Mouse (Mus musculus) forebrain, embryonic 12.5 days (tissue): ENCODE data around the gene Zfp385c. TPM values are rescaled to one million over a fixed set of nuclear protein-coding genes. Genes with fewer than 3 reads are reported as not detected.

Experiments
- ATAC-seq: fragments of 200-750 bp; cut with Nextera tagmentation; 2 replicates; pipeline ENCODE4 v1.8.0; 2017; ENCODE audit warnings: moderate TSS enrichment; ENCODE audit not compliant: low FRiP score
- H3K27ac ChIP-seq: fragments of 300-500 bp; sonication (generic); 2 replicates; pipeline ENCODE4 v1.5.1; 2016; ENCODE audit warnings: mild to moderate bottlenecking
- H3K27me3 ChIP-seq: fragments of 300-500 bp; sonication (generic); 2 replicates; pipeline ENCODE4 v1.6.1; 2016; ENCODE audit warnings: mild to moderate bottlenecking
- H3K36me3 ChIP-seq: fragments of 300-500 bp; sonication (generic); replicated peaks from 2 replicates; pipeline ENCODE4 v1.6.1; 2016; ENCODE audit warnings: mild to moderate bottlenecking
- H3K4me1 ChIP-seq: fragments of 300-500 bp; sonication (generic); 2 replicates; pipeline ENCODE4 v1.6.1; 2016
- H3K4me2 ChIP-seq: fragments of 300-500 bp; sonication (generic); 2 replicates; pipeline ENCODE4 v1.6.1; 2016; ENCODE audit warnings: mild to moderate bottlenecking, moderate library complexity
- H3K4me3 ChIP-seq: fragments of 300-500 bp; sonication (generic); replicated peaks from 2 replicates; pipeline ENCODE4 v1.5.1; 2016; ENCODE audit warnings: mild to moderate bottlenecking
- H3K9ac ChIP-seq: fragments of 300-500 bp; sonication (generic); 2 replicates; pipeline ENCODE4 v1.6.1; 2016; ENCODE audit warnings: mild to moderate bottlenecking
- H3K9me3 ChIP-seq: fragments of 300-500 bp; sonication (generic); 2 replicates; pipeline ENCODE4 v1.6.1; 2016
- WGBS: fragments of 180-500 bp; shearing (Covaris S2); methylation state at CpG from one replicate; pipeline ENCODE4 v1.1.7; 2016; 5-methylcytosine and 5-hydroxymethylcytosine counted together
- polyA plus RNA-seq: library from polyadenylated mRNA; unstranded; fragments of >200 nt; fragmentation: Nextera tagmentation; extraction: Ambion mirVana; gene quantifications from 2 replicates; pipeline ENCODE4 v1.2.1, GENCODE M21; 2016

The Zfp385c gene
- polyA plus RNA-seq, 1 experiment from 2014 or later, result 0.61 TPM

DNA sequence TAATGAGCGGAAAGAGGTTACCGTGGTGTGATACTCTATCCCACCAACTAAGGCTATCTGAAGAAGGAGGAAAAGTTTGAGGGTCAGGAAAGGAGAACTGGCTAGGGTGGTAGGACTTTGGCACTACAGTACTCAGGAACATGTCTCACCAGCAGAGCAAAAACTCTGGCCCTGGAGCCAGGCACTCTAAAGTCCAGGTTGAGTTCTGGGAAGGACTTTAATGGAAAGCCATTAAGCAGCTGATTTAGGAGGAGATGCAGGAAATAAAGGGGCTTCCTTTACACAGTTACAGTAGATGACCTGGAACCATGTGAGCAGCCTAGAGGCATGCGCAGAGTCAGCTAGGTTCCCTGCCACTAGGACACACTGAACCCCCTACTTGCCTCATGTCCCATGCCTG lies 34.9 kb upstream of the Zfp385c start:
- no peak for ATAC-seq
- Histone ChIP-seq H3K36me3 (peaks cover 15% of the 10 kb centered on the region; the same call in 1 of the 2 replicates), H3K4me2 (no peak overlapping the region), H3K27ac (no peak overlapping the region), H3K9ac (no peak overlapping the region), H3K4me1 (peaks cover 6% of the 10 kb centered on the region; the same call in 1 of the 2 replicates), H3K27me3 (no peaks in the 10 kb centered on the region), H3K9me3 (no peaks in the 10 kb centered on the region), H3K4me3 (no peak overlapping the region)
- WGBS, result 93% methylated on average over 3 of the region's 3 CpGs

DNA sequence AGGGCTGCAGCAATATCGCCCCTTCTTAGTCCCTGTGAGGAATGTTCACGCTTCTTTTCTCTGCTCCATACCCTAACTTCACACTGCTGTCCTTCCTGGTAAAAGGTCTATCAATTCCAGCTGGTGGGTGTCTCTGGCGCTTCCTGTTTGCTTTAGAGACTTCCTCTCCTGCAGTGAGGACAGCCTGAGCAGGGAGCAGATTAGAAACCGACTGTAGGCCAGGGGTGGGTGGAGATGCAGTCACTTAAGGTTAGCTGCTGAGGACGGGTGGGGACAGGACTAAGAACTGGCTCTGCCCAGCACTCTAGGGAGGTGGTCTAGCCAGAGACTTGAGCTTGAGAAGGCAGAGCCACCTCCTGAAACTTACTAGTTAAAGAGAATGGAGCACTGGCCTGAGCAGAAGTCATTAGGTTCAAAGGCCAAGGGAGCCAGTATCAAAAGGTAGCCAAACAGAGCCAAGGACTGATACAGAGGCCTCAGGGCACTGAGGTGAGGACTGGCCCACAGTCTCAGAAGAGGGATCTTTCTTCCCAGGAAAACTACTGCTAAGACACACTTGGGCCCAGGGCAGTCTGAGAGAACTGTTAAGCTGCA lies 32.8 kb upstream of the Zfp385c start:
- Histone ChIP-seq H3K27ac (no peak overlapping the region), H3K4me1 (peaks cover 22% of the 10 kb centered on the region), H3K4me2 (no peak overlapping the region), H3K9me3 (no peaks in the 10 kb centered on the region), H3K27me3 (no peaks in the 10 kb centered on the region), H3K36me3 (peaks cover 12% of the 10 kb centered on the region; the same call in 1 of the 2 replicates), H3K4me3 (no peak overlapping the region), H3K9ac (no peak overlapping the region)
- 62% methylated on average over 5 of the region's 5 CpGs for WGBS
- no peak for ATAC-seq

DNA sequence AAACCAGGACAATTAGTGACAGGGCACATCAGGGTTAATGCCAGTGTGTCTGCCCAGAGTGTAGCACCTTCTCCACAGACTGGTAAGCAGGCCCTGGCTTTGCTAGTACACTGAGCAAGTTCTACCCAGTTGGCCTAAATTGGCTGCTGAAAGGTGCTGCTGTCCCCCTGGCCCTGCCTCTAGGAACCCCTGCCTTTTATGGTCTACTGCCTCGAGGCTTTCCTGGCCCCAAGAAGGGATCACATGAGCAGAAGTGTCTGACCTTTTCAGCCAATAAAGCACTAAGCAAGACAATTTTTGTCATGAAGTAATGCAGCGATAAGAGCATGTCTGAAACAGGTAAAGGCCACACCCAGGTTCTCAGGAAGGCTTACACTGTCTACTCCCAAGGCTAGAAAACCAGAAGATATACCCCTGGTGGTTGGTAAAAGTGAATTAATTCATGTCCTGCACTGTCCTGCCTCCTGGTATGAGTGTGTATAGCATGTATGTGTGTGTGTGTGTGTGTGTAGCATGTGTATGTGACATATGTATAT lies 30.3 kb upstream of the Zfp385c start:
- no peak overlapping the region for H3K9ac ChIP-seq
- H3K4me1 ChIP-seq, result peaks cover 22% of the 10 kb centered on the region
- H3K4me3 ChIP-seq, result no peak overlapping the region
- ATAC-seq, result no peak
- peaks cover 20% of the 10 kb centered on the region for H3K36me3 ChIP-seq
- 70% methylated on average over 2 of the region's 2 CpGs for WGBS
- H3K9me3 ChIP-seq, result no peaks in the 10 kb centered on the region
- H3K4me2 ChIP-seq, result no peak overlapping the region
- H3K27me3 ChIP-seq, result no peaks in the 10 kb centered on the region
- no peak overlapping the region for H3K27ac ChIP-seq

DNA sequence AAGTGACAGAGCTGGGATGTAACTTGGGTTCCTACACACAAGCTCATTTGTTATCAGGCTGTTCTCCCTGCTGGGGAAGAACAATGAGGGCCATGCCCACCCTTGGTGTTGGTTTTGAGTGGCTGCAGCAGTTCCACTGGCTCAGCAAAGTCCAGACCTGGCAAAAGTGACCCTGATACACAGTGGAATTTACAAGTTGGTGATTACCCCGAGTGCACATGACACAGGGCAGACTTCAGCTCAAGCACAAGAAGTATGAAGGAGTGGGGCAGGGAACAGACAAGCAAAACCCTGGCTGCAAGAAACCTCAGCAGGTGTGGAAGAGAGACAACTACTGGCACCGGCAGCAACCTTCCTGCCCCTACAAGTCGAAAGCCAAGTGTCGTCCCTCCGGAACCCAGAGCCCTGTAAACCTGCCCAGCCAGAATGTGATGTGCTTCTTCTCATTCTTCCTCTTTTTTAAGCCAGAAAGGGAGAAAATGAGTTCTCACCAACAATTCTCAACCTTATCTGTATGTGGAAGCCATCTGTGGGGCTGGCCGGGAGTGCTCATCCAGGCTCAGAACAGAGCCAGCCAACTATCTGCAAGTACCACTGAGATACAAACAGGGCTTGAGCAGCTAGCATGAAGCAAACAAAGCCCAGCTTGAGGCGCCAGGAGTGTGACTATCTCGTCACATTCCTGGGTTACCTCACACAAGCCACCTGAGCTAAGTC lies 29.7 kb upstream of the Zfp385c start:
- H3K27ac ChIP-seq, result peak overlapping the region; percentile 26; the same call in 1 of the 2 replicates
- peaks cover 26% of the 10 kb centered on the region for H3K36me3 ChIP-seq
- peaks cover 22% of the 10 kb centered on the region for H3K4me1 ChIP-seq
- no peak overlapping the region for H3K4me2 ChIP-seq
- no peaks in the 10 kb centered on the region for H3K9me3 ChIP-seq
- 69% methylated on average over 8 of the region's 8 CpGs for WGBS
- ATAC-seq, result no peak
- no peaks in the 10 kb centered on the region for H3K27me3 ChIP-seq
- H3K9ac ChIP-seq, result no peak overlapping the region
- H3K4me3 ChIP-seq, result no peak overlapping the region

DNA sequence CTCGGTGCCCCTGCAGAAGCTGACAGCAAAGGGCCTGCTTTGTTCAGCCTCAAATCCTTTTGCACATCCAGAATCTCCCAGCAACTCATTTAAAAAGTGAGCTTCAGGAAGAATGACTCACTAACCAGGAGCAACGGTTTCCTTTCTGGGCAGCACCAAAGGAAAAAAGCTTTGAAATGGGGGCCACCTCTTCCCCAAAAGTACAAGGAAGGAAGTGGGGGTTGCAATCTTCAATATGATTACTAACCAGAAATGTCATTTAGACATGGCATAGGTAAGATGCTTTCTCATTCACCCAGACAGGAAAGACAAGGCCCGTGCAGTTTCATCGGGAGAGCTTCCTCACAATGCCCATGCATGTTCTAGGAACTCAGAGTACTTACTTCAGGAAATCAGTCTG lies 29.0 kb upstream of the Zfp385c start:
- ATAC-seq, result no peak
- WGBS, result 50% methylated on average over 4 of the region's 4 CpGs
- Histone ChIP-seq H3K36me3 (peaks cover 32% of the 10 kb centered on the region), H3K4me1 (peaks cover 22% of the 10 kb centered on the region), H3K9ac (no peak overlapping the region), H3K9me3 (no peaks in the 10 kb centered on the region), H3K27me3 (no peaks in the 10 kb centered on the region), H3K4me3 (no peak overlapping the region), H3K27ac (peak overlapping the region; percentile 53; the same call in 1 of the 2 replicates), H3K4me2 (no peak overlapping the region)

DNA sequence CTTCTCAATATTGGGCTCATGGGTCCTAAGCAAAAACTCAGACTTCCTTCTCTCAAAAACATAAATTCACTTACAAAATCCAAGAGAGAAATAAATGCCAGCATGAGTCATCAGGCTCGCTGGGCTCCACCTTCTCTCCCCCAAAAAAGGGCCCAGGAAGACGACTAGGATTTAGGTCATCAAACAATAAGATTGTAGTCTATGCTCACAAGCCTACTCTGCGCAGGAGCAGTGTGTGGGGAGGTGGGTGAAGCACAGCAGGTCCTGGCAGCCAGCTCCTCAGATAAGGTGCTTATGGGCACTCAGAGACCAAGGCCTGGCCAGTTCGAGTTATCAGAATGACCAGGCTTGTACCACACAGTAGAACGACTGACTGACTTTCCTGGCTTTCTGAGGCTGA lies 28.1 kb upstream of the Zfp385c start:
- no peak overlapping the region for H3K4me2 ChIP-seq
- H3K9me3 ChIP-seq, result no peaks in the 10 kb centered on the region
- H3K4me1 ChIP-seq, result peaks cover 22% of the 10 kb centered on the region
- WGBS, result 83% methylated on average over 5 of the region's 5 CpGs
- H3K9ac ChIP-seq, result no peak overlapping the region
- peaks cover 42% of the 10 kb centered on the region for H3K36me3 ChIP-seq
- no peak for ATAC-seq
- H3K27me3 ChIP-seq, result no peaks in the 10 kb centered on the region
- H3K27ac ChIP-seq, result no peak overlapping the region
- no peak overlapping the region for H3K4me3 ChIP-seq

DNA sequence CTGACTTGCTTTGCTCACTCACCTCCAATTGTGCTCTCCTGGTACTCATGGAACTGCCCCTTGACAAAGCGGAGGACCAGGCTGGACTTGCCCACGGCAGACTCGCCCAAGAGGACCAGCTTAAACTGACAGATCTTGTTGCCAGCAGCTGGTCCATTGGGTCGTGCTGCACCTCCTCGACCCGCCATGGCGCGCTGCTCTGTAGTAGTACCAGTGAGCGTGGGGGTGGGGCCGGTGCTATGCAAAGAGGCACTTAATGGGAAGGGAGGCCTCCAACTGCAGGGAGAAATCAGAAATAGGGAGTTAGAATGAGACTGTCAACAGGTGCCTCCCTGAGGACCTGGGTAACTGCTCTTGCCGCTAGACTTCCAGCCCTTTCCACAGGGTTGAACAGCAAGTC lies 27.6 kb upstream of the Zfp385c start:
- H3K27ac ChIP-seq, result no peak overlapping the region
- 91% methylated on average over 11 of the region's 11 CpGs for WGBS
- H3K9me3 ChIP-seq, result no peaks in the 10 kb centered on the region
- no peak for ATAC-seq
- no peak overlapping the region for H3K9ac ChIP-seq
- H3K4me2 ChIP-seq, result no peak overlapping the region
- H3K4me3 ChIP-seq, result no peak overlapping the region
- peaks cover 22% of the 10 kb centered on the region for H3K4me1 ChIP-seq
- H3K36me3 ChIP-seq, result peaks cover 42% of the 10 kb centered on the region
- H3K27me3 ChIP-seq, result no peaks in the 10 kb centered on the region

DNA sequence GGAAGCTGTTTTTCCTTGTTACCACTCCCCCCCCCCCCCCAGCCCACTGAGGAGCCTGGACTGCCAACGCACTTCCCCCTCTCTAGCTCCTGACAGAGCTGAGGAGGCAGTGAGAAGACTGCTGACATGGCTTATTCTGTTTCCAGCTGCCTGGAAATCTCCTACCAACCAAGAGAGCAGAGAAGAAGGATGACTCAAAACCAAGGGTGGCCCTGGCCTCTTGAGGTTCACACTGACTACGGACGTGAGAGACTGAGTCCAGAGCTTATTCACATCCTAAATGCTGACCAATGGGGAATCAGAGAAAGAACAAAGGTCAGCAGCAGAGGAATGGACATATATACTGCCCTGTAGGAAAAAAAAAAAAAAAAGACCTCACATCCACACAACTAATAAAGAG lies 27.1 kb upstream of the Zfp385c start:
- no peak overlapping the region for H3K4me2 ChIP-seq
- no peak for ATAC-seq
- H3K27me3 ChIP-seq, result no peaks in the 10 kb centered on the region
- no peak overlapping the region for H3K4me3 ChIP-seq
- WGBS, result 82% methylated on average over 3 of the region's 3 CpGs
- H3K27ac ChIP-seq, result no peak overlapping the region
- peaks cover 24% of the 10 kb centered on the region for H3K4me1 ChIP-seq
- H3K9ac ChIP-seq, result no peak overlapping the region
- no peaks in the 10 kb centered on the region for H3K9me3 ChIP-seq
- H3K36me3 ChIP-seq, result peaks cover 42% of the 10 kb centered on the region

DNA sequence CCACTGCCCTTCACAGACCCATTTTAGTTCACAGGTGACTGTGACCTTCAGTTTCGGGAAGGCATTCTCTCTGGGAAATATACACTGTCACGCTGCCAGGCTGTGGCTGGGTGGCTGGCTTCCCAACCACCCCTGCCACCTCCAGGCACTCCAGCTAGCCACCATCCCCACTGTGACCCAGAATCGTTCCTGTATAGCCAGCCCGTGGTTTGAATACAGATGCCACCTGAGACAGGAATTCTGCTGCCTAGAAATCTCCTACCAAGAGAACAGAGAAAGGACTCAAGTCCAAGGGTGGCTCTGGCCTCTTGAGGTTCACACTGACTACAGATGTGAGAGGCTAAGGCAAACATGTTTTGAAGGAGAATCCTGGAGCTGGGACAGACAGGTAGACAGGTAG lies 26.6 kb upstream of the Zfp385c start:
- H3K4me1 ChIP-seq, result peaks cover 29% of the 10 kb centered on the region
- H3K4me3 ChIP-seq, result no peak overlapping the region
- H3K4me2 ChIP-seq, result no peak overlapping the region
- H3K36me3 ChIP-seq, result peaks cover 42% of the 10 kb centered on the region
- no peak overlapping the region for H3K9ac ChIP-seq
- 89% methylated on average over 4 of the region's 4 CpGs for WGBS
- no peaks in the 10 kb centered on the region for H3K9me3 ChIP-seq
- no peaks in the 10 kb centered on the region for H3K27me3 ChIP-seq
- no peak for ATAC-seq
- no peak overlapping the region for H3K27ac ChIP-seq

DNA sequence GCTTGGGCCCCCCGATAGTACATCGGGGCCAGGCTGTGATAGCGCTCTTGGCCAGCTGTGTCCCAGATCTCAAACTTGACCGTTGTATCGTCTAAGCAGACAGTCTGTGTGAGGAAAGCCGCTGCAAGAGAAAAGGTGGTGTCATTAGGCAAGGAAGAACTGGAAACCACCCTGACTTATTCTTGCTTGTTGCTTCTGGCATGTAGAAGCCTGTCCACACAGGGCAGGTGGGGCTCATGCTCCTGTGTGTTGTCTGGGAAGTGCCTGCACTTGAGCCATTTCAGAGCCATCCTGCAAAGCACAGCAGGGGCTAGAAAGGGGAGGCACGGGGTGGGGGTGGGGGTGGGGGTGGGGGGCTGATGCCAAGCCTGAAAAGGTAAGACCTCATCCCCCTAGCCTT lies 26.2 kb upstream of the Zfp385c start:
- no peak overlapping the region for H3K4me2 ChIP-seq
- no peak overlapping the region for H3K9ac ChIP-seq
- H3K27ac ChIP-seq, result no peak overlapping the region
- H3K36me3 ChIP-seq, result peaks cover 42% of the 10 kb centered on the region
- H3K4me3 ChIP-seq, result no peak overlapping the region
- WGBS, result 95% methylated on average over 7 of the region's 7 CpGs
- no peaks in the 10 kb centered on the region for H3K9me3 ChIP-seq
- no peaks in the 10 kb centered on the region; the same call in 1 of the 2 replicates for H3K27me3 ChIP-seq
- H3K4me1 ChIP-seq, result peaks cover 33% of the 10 kb centered on the region
- no peak for ATAC-seq

DNA sequence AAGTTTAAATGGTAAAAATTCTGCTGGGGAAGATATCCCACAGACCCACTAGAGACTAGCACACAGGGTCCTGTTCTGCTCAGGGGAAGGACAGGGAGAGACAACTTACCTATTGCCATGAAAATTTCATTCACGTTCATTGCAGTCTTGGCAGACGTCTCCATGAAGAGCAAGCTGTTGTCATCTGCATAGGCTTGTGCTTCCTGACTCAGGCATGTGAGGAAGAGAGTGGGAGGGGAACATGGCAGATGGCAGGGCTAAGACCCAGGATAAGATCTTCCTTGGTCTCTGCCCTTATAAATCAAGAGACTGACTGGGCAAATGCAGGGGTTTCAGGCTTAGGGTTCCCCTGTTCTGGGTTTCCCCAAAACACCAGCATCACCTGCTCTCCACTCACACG lies 24.4 kb upstream of the Zfp385c start:
- H3K27me3 ChIP-seq, result no peaks in the 10 kb centered on the region; the same call in 1 of the 2 replicates
- peaks cover 32% of the 10 kb centered on the region for H3K4me1 ChIP-seq
- no peak overlapping the region for H3K9ac ChIP-seq
- no peak overlapping the region for H3K27ac ChIP-seq
- ATAC-seq, result no peak
- H3K4me3 ChIP-seq, result no peak overlapping the region
- 90% methylated on average over 3 of the region's 3 CpGs for WGBS
- H3K36me3 ChIP-seq, result peaks cover 42% of the 10 kb centered on the region
- H3K4me2 ChIP-seq, result no peak overlapping the region
- H3K9me3 ChIP-seq, result no peaks in the 10 kb centered on the region

DNA sequence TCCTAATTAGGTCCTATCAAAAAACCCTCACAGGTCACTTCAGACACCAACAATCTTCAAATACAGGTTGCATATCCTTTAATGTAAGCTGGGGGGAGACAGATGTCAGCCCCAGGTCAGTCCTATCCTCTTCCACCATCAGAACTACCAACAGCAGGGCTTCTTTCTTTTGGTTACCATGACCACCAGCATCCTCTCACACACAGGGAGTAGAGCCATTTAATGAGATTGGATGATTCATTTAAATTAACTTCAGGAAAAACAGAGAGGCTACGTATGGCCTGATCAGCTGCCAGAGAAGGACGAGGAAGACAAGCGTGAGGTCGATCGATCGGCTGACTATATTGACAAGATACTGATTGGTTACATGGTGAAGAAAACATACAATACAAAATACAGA lies 22.7 kb upstream of the Zfp385c start:
- H3K4me1 ChIP-seq, result peaks cover 27% of the 10 kb centered on the region
- 71% methylated on average over 6 of the region's 6 CpGs for WGBS
- ATAC-seq, result no peak

More for the DNA sequence above, 22.7 kb upstream of the Zfp385c start:
- Histone ChIP-seq H3K27ac (no peak overlapping the region), H3K9me3 (no peaks in the 10 kb centered on the region), H3K4me2 (no peak overlapping the region), H3K27me3 (no peaks in the 10 kb centered on the region; the same call in 1 of the 2 replicates), H3K4me3 (no peak overlapping the region), H3K36me3 (peaks cover 49% of the 10 kb centered on the region), H3K9ac (no peak overlapping the region)
